Mouse (Mus musculus) liver, embryonic 14.5 days (tissue): ENCODE measurements at regions not wholly inside any gene's neighbourhood (a gene's known extent, or its start where the extent isn't known, plus 50 kb on each side); places are given as distances from the start of the nearest gene placed in this dataset.

Experiments used
- CTCF ChIP-seq: IDR thresholded peaks from 2 replicates; pipeline ENCODE4 v1.5.1; 2016; ENCODE audit warnings: antibody characterized with exemption, low read depth, control low read depth
- EP300 ChIP-seq: IDR thresholded peaks from 2 replicates; pipeline ENCODE4 v1.6.1; 2016; ENCODE audit warnings: antibody characterized with exemption, low read depth

DNA sequence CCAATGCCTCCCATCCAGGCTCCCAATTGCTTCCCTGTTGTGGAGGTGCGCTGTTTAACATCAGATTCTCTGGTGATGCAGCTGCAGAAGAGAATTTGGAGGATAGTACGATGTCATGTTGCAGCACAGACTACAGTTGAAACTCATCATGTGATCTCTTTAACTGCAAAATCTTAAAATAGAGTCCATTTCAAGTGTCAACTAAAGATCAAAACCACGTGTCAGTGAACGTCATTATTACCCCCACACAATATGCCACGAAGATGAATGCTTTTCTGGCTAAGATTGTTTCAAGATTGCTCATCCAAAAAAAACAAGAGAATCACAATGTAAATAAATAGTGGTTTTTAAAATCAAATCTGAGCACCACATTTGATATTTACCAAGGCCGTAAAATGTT, 343.7 kb upstream of the Fam98a start:
- no peak for TF ChIP-seq CTCF
- TF ChIP-seq EP300, result no peak
